Mouse (Mus musculus) C2C12 (cell line): ENCODE measurements around the gene Zfp597.

Experiments
- CEBPB ChIP-seq: IDR thresholded peaks from one replicate; pipeline ENCODE4 v1.6.1; 2011; ENCODE audit warnings: low read depth, mild to moderate bottlenecking, control low read depth, moderate library complexity
- CTCF ChIP-seq: IDR thresholded peaks from one replicate; pipeline ENCODE4 v1.5.1; 2011; ENCODE audit not compliant: control insufficient read depth, insufficient read depth, insufficient read length
- MAX ChIP-seq: IDR thresholded peaks from one replicate; pipeline ENCODE4 v1.6.1; 2011; ENCODE audit warnings: mild to moderate bottlenecking, control low read depth
- USF1 ChIP-seq: IDR thresholded peaks from one replicate; pipeline ENCODE4 v1.6.1; 2011; ENCODE audit warnings: low read depth, mild to moderate bottlenecking, control low read depth, moderate library complexity

DNA sequence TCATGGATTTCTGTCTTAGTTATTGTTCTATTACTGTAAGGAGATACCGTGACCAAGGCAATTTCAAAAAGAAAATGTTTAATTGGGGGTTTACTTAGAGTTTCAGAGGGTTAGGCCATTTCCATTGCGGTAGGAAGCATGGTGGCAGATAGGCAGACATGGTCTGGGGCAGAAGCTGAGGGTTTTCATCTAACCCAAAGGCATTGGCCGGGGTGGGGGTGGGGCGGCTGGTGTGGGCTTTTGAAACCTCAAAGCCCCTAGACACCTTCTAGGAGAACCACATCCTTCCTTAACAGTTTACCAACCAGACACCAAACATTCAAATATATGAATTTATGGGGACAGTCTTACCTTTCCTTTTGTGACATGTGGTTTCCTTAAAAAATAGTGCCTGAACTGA is 25.1 kb downstream of the Zfp597 start:
- TF ChIP-seq CTCF: no peak
- TF ChIP-seq CEBPB: no peak
- TF ChIP-seq USF1: no peak
- no peak for TF ChIP-seq MAX
